Mouse (Mus musculus) small intestine, adult 2 months (tissue): ENCODE data around the gene Clcn3. TPM values are rescaled to one million over a fixed set of nuclear protein-coding genes. Genes with fewer than 3 reads are reported as not detected.

Experiments
- H3K27ac ChIP-seq: fragments of 200-500 bp; 2 replicates; pipeline ENCODE4 v1.5.1; 2012; ENCODE audit warnings: low read depth, low read length, control low read depth, inconsistent platforms; ENCODE audit not compliant: insufficient read depth
- H3K27me3 ChIP-seq: fragments of 200-500 bp; 2 replicates; pipeline ENCODE4 v1.6.1; 2012; ENCODE audit warnings: mild to moderate bottlenecking, moderate library complexity, low read length, inconsistent platforms; ENCODE audit not compliant: control insufficient read depth, insufficient read depth
- H3K36me3 ChIP-seq: fragments of 200-500 bp; 2 replicates; pipeline ENCODE4 v1.6.1; 2012; ENCODE audit warnings: mild to moderate bottlenecking, low read length, control low read depth, inconsistent platforms; ENCODE audit not compliant: control insufficient read depth, insufficient read depth
- H3K4me1 ChIP-seq: fragments of 200-500 bp; 2 replicates; pipeline ENCODE4 v1.6.1; 2012; ENCODE audit warnings: low read length, inconsistent platforms, mixed read lengths; ENCODE audit not compliant: control insufficient read depth, insufficient read depth, insufficient read length
- H3K4me3 ChIP-seq: fragments of 200-500 bp; 2 replicates; pipeline ENCODE4 v1.5.1; 2012; ENCODE audit warnings: low read depth, mild to moderate bottlenecking, control low read depth, inconsistent platforms, low read length, moderate library complexity
- CTCF ChIP-seq: fragments of 200-500 bp; IDR thresholded peaks from 2 replicates; pipeline ENCODE4 v1.5.1; 2012; ENCODE audit warnings: low read depth, mild to moderate bottlenecking, control low read depth, inconsistent platforms, low read length, moderate library complexity, mixed read lengths; ENCODE audit not compliant: insufficient replicate concordance, insufficient read length; ENCODE audit errors: extremely low read depth
- POLR2A ChIP-seq: fragments of 200-500 bp; IDR thresholded peaks from 2 replicates; pipeline ENCODE4 v1.6.1; 2012; ENCODE audit warnings: low read depth, mild to moderate bottlenecking, control low read depth, inconsistent platforms, low read length, moderate library complexity
- WGBS: fragments of 180-500 bp; shearing (Covaris S2); methylation state at CpG from one replicate; pipeline ENCODE4 v1.1.7; 2018; 5-methylcytosine and 5-hydroxymethylcytosine counted together
- polyA plus RNA-seq: library from polyadenylated mRNA; depleted of rRNA; stranded (reverse); fragments of >200 nt; gene quantifications from 2 replicates; pipeline ENCODE4 v1.2.3, GENCODE M21; 2012; rRNA removed

Gene Clcn3
- polyA plus RNA-seq, 1 experiment, result 9.3 TPM

DNA sequence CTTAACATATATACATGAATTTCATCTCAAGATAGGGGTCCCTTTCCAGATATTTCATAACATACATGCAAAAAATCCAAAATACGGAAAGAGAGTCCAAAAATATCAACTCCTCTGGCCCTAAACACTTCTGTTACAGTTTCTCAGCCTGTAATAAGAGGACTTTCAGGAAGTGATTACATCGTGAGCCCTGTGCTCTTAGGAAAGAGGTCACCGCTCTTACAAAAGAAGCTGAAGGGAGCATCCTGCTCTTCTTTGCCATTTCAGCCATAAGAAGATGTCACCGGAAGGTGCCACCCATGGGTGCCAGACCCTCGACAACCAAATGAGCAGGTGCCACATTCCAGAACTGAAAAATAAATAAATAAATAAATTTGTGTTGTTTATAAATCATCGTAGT, 121.3 kb downstream of the Clcn3 start:
- no peaks in the 10 kb centered on the region for H3K4me1 ChIP-seq
- 83% methylated on average over 6 of the region's 6 CpGs for WGBS
- H3K27ac ChIP-seq, result no peak overlapping the region
- H3K4me3 ChIP-seq, result no peak overlapping the region
- no peaks in the 10 kb centered on the region for H3K36me3 ChIP-seq
- H3K27me3 ChIP-seq, result no peaks in the 10 kb centered on the region
- TF ChIP-seq CTCF (no peak), POLR2A (no peak)

DNA sequence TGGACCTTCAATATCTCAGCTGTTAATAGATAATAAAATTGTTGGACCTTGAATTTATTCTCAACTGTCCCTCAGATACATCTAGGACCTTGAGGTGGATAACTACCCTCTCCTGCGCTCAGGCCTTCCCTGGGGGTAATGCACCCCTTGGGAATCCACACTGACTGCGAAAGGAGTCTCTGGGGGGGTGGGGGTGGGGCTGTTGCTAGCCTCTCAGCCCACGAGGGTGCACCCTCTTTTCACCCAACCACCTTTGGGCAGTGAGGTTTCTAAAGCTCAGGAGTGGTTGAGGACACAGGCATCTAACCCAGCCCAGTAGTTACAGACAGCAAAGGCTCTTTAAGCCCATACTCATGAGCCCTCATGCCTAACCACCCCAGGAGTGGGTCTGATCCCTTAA, 122.4 kb downstream of the Clcn3 start:
- WGBS, result 67% methylated on average over 3 of the region's 3 CpGs
- H3K27ac ChIP-seq, result no peak overlapping the region
- no peak overlapping the region for H3K4me3 ChIP-seq
- TF ChIP-seq POLR2A, result no peak
- TF ChIP-seq CTCF, result no peak
- no peaks in the 10 kb centered on the region for H3K27me3 ChIP-seq
- H3K4me1 ChIP-seq, result no peaks in the 10 kb centered on the region
- no peaks in the 10 kb centered on the region for H3K36me3 ChIP-seq

Other genes starting within 250 kb of the Clcn3 start
- 0.61 and 1.2 TPM in 2 replicates for gene Hpf1, start 92.9 kb downstream of the Clcn3 start, polyA plus RNA-seq
- 1.8 and 2.9 TPM in 2 replicates for gene Nek1, start 9.9 kb upstream of the Clcn3 start, polyA plus RNA-seq
- 8.5 and 18.3 TPM in 2 replicates for gene Sh3rf1, start 240.6 kb upstream of the Clcn3 start, polyA plus RNA-seq